Mouse (Mus musculus): Measurements from ENCODE around the gene Pitpna. TPM values are rescaled to one million over a fixed set of nuclear protein-coding genes. Genes with fewer than 3 reads are reported as not detected.
A peak's percentile ranks its signal among the peaks of the same experiment; 100 is the strongest.

The Pitpna gene
- total RNA-seq (2021) (10 to 100 TPM; 96.6 to 99.1 TPM), polyA plus RNA-seq (2012; rRNA removed) (57.2 and 95.9 TPM in 2 replicates)
- long read RNA-seq, transcript Pitpna-204 (3 exons, 384 nt): major isoform, 8 of 114 reads
- long read RNA-seq, partial matches to known transcripts: 3 of 114 reads
- long read RNA-seq, other reads (novel, unspliced or antisense): 103 of 114 reads

DNA sequence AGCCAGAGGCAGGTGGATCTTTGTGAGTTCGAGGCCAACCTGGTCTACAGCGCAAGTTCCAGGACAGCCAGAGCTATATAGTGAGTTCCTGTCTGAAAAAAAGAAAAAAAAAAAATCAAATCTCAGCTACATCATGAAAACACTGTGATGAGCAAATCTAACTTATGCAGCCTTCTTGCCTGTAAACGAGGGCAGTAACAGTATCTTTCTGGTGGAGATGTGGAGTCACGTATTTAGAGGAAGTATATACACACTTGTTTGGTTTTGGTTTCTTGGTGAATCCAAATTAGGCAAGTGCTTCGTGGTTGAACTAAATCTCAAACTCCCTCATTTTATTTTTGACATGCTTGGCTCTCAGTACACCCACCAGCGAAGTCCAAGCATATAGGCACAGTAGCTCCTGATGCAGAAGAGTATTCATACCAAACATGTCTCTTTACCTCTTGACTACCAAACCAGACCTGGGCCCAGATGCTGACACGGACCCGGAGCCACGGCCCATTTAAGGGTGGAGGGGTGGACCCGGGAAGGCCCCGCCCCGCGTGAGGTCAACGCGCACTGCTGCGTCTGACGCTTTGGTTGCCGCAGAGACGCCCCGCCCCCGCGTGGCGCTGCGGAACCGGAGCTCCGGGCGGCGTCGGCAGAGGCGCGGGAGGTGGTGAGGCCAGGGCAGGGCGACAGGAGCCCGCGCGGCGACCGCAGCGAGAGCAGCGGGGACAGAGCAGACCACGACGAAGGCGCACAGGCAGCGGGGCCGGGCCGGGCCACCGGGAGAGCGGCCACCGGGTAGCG, at the start of gene Pitpna:
Gene Pitpna (plus strand): TSS at position 605 of the 792 bp plus-strand sequence.
- DNase-seq: peak; percentile 98
- TF ChIP-seq CTCF (IDR thresholded peaks at IDR 0.05) (0 out of 2 replicates have a peak, but pooled peaks have one; percentile 17), POLR2A (IDR thresholded peaks at IDR 0.05; ENCODE audit: insufficient read depth, low read depth, low read length) (peak; percentile 77), EP300 (IDR thresholded peaks at IDR 0.05; ENCODE audit: insufficient read depth, low read depth, low read length) (no peak)
- 3% methylated on average over 49 of the region's 49 CpGs for WGBS
- Histone ChIP-seq H3K4me3 (peak within 1 kb of the TSS; percentile 60), H3K27me3 (ENCODE audit: control insufficient read depth, insufficient read depth, low read length) (no peaks in the 10 kb centered on the region), H3K27ac (peak within 1 kb of the TSS; percentile 95), H3K79me2 (replicated peaks; ENCODE audit: control insufficient read depth, insufficient read depth, low read length) (peaks cover 4% of the 10 kb centered on the region), H3K4me1 (ENCODE audit: control insufficient read depth, insufficient read depth, low read length) (peaks cover 13% of the 10 kb centered on the region), H3K36me3 (ENCODE audit: control insufficient read depth, insufficient read depth, low read length) (no peaks in the 10 kb centered on the region), H3K9ac (ENCODE audit: low read depth, low read length) (peak within 1 kb of the TSS; percentile 94)
- intact Hi-C loops (cut with DNase I): loop anchor here (5.0 kb wide), 1 partner anchor 40 kb away; no protein-coding TSS in a partner anchor

DNA sequence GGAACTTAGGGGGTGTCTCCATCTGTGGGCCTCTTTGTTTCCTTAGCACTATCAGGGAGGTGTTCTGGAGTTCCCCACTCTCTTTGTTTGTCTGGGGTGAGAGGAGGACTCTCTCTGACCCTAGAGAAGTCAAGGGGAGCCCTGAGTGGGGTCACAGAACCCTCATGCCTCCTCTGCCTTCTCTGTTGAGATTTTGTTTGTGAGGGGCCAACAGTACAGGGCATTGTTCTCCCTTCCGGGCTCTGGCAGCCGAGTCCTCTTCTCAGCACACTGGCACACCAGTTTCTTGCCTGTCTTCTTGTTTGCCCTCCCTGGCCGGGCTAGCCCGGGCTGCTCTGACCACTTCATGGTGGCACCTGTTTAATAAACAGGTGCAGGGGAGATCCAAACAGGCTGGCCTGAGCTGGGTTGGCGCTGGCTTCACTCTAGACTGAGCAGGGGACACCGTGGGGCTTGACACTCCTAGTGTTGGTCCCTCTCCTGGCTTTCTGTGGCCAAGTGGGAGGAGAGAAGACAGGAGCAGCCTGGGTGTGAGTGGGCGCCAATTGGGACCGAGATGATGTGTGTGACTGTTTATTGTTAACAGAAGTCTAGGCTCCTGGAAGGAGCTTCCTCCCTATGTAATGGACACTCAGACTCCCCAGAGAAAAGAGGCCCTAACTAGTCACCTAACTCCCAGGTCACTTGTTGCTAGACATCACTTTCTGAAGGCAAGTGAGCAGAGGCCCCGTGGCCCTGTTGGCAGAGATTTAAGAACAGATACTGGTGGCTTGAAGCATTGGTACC, 49.5 kb upstream of the Pitpna start:
- H3K27ac ChIP-seq: peak overlapping the region; percentile 62
- no peaks in the 10 kb centered on the region for H3K36me3 ChIP-seq (ENCODE audit: control insufficient read depth, insufficient read depth, low read length)
- H3K4me1 ChIP-seq (ENCODE audit: control insufficient read depth, insufficient read depth, low read length): peaks cover 15% of the 10 kb centered on the region
- H3K79me2 ChIP-seq (replicated peaks; ENCODE audit: control insufficient read depth, insufficient read depth, low read length): no peaks in the 10 kb centered on the region
- WGBS: 45% methylated on average over 9 of the region's 9 CpGs
- DNase-seq: no peak
- intact Hi-C loops (cut with DNase I): no loop called here
- H3K27me3 ChIP-seq (ENCODE audit: control insufficient read depth, insufficient read depth, low read length): no peaks in the 10 kb centered on the region
- H3K4me3 ChIP-seq: no peak overlapping the region
- TF ChIP-seq POLR2A (IDR thresholded peaks at IDR 0.05; ENCODE audit: insufficient read depth, low read depth, low read length): no peak
- TF ChIP-seq CTCF (IDR thresholded peaks at IDR 0.05): no peak
- no peak for TF ChIP-seq EP300 (IDR thresholded peaks at IDR 0.05; ENCODE audit: insufficient read depth, low read depth, low read length)
- H3K9ac ChIP-seq (ENCODE audit: low read depth, low read length): no peak overlapping the region

DNA sequence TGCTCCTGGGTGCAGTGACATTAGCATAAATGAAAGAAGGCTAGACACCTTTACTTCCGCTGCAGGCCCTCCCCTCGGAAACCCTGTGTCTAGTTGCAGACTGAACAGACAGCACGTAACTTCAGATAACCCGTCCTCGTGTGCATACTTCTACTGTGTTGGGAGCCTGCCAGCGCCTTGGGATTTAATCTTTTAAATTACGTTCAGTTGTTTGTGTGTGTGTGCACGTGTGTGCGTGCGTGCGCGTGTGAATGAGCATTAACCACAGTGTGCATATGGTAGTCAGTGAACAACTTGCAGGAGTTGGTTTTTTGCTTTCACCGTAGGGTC, 49.0 kb upstream of the Pitpna start:
- Histone ChIP-seq H3K4me1 (ENCODE audit: control insufficient read depth, insufficient read depth, low read length) (peaks cover 15% of the 10 kb centered on the region), H3K79me2 (replicated peaks; ENCODE audit: control insufficient read depth, insufficient read depth, low read length) (no peaks in the 10 kb centered on the region), H3K36me3 (ENCODE audit: control insufficient read depth, insufficient read depth, low read length) (no peaks in the 10 kb centered on the region), H3K27me3 (ENCODE audit: control insufficient read depth, insufficient read depth, low read length) (no peaks in the 10 kb centered on the region), H3K4me3 (no peak overlapping the region), H3K27ac (no peak overlapping the region), H3K9ac (ENCODE audit: low read depth, low read length) (no peak overlapping the region)
- TF ChIP-seq CTCF (IDR thresholded peaks at IDR 0.05) (no peak), POLR2A (IDR thresholded peaks at IDR 0.05; ENCODE audit: insufficient read depth, low read depth, low read length) (no peak), EP300 (IDR thresholded peaks at IDR 0.05; ENCODE audit: insufficient read depth, low read depth, low read length) (no peak)
- WGBS: 80% methylated on average over 13 of the region's 13 CpGs
- no peak for DNase-seq
- intact Hi-C loops (cut with DNase I): no loop called here

- no peak for TF ChIP-seq CTCF (IDR thresholded peaks at IDR 0.05)
- no peak for TF ChIP-seq EP300 (IDR thresholded peaks at IDR 0.05; ENCODE audit: insufficient read depth, low read depth, low read length)
- no peak for TF ChIP-seq POLR2A (IDR thresholded peaks at IDR 0.05; ENCODE audit: insufficient read depth, low read depth, low read length)
- DNase-seq: no peak
- H3K27ac ChIP-seq: no peak overlapping the region
- H3K4me3 ChIP-seq: no peak overlapping the region
- intact Hi-C loops (cut with DNase I): no loop called here
- peaks cover 11% of the 10 kb centered on the region for H3K4me1 ChIP-seq (ENCODE audit: control insufficient read depth, insufficient read depth, low read length)
- H3K36me3 ChIP-seq (ENCODE audit: control insufficient read depth, insufficient read depth, low read length): no peaks in the 10 kb centered on the region
- H3K27me3 ChIP-seq (ENCODE audit: control insufficient read depth, insufficient read depth, low read length): no peaks in the 10 kb centered on the region
- WGBS: 89% methylated on average over 8 of the region's 8 CpGs
- H3K79me2 ChIP-seq (replicated peaks; ENCODE audit: control insufficient read depth, insufficient read depth, low read length): no peaks in the 10 kb centered on the region
- H3K9ac ChIP-seq (ENCODE audit: low read depth, low read length): no peak overlapping the region
These were observed 47.7 kb upstream of the Pitpna start for GRCm38 (mm10) chr11:75540209-75540608.

DNA sequence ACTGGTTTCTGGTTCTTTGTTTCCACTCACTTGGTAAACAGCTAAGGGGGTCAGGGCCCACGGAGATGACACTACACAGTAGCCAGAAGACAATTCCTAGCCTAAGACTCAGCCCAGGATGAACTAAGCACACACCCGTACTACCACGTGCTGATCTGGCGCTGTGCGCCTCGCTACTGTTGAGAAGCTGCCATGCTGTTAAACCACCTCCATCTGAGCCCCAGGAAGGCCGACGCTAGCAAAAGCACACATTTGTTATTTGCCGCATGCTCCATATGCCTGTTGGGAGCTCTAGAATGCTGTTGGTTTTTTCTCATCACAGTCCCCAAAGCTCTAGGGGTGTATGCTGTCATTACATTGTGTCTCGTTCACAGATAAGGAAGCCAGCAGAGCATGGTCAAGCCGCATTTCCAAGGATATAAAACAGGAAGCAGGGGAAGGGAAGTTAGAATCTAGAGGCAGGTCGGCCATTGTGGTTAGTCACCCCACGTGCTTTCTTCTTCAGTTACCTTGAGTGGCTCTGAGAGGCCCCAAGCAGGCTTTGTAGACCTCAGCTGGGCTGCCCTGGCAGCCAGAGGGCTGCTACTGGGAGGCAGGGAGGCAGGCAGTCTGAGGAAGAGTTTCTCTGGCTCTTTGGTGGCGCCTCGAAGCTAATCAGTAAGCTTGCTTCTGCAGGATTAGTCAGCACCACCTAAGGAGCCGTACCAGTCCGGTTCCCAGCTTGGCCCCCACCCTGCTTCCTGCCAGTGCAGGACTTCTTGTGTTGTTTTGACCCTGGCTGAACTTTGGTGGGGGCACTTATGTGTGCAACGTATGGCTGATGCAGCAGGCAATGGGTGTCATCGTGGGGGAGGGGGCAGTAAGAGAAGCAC, 47.0 kb upstream of the Pitpna start:
- Histone ChIP-seq H3K27ac (no peak overlapping the region), H3K27me3 (ENCODE audit: control insufficient read depth, insufficient read depth, low read length) (no peaks in the 10 kb centered on the region), H3K4me3 (no peak overlapping the region), H3K79me2 (replicated peaks; ENCODE audit: control insufficient read depth, insufficient read depth, low read length) (no peaks in the 10 kb centered on the region), H3K9ac (ENCODE audit: low read depth, low read length) (no peak overlapping the region), H3K4me1 (ENCODE audit: control insufficient read depth, insufficient read depth, low read length) (peaks cover 10% of the 10 kb centered on the region), H3K36me3 (ENCODE audit: control insufficient read depth, insufficient read depth, low read length) (no peaks in the 10 kb centered on the region)
- DNase-seq: no peak
- TF ChIP-seq CTCF (IDR thresholded peaks at IDR 0.05) (no peak), POLR2A (IDR thresholded peaks at IDR 0.05; ENCODE audit: insufficient read depth, low read depth, low read length) (no peak), EP300 (IDR thresholded peaks at IDR 0.05; ENCODE audit: insufficient read depth, low read depth, low read length) (no peak)
- intact Hi-C loops (cut with DNase I): no loop called here
- 48% methylated on average over 19 of the region's 19 CpGs for WGBS

Data from heart, adult 2 months (tissue).